Mouse (Mus musculus) gastrocnemius, adult 2 months (tissue): ENCODE results near the gene Sult6b2. TPM values are rescaled to one million over a fixed set of nuclear protein-coding genes. Genes with fewer than 3 reads are reported as not detected.

ENCODE experiments used
- DNase-seq: peaks from one replicate; pipeline ENCODE4 v3.0.0; 2022
- H3K27ac ChIP-seq: fragments of 200-600 bp; 2 replicates; pipeline ENCODE4 v1.8.1; 2022; ENCODE audit warnings: mild to moderate bottlenecking
- H3K4me3 ChIP-seq: fragments of 200-600 bp; 2 replicates; pipeline ENCODE4 v1.8.1; 2022; ENCODE audit warnings: mild to moderate bottlenecking, moderate library complexity
- CTCF ChIP-seq: fragments of 200-600 bp; IDR thresholded peaks from 2 replicates; pipeline ENCODE4 v1.8.1; 2022; ENCODE audit warnings: antibody characterized with exemption, mild to moderate bottlenecking, moderate library complexity
- intact Hi-C: fragments of 180-260 bp; cut with DNase I; formaldehyde crosslinking; loops from one replicate; pipeline ENCODE4 v1.15.1; 2025
- total RNA-seq, 2 experiments: library from RNA; stranded (reverse); gene quantifications; 2 replicates each; pipeline ENCODE4 v1.2.3; 2021

Sult6b2 gene
- total RNA-seq, 2 experiments from 2014 or later = not detected

GRCm38 (mm10) chr6:142757976-142758375 lies 46.3 kb downstream of the Sult6b2 start:
- TF ChIP-seq CTCF = no peak
- H3K4me3 ChIP-seq = peak overlapping the region; percentile 94
- peak overlapping the region; percentile 87 for H3K27ac ChIP-seq
- intact Hi-C loops = loop anchor here (5.0 kb wide), 1 partner anchor 371 kb away; the partner anchor contains the start of genes Golt1b and Recql
- DNase-seq = no peak

- intact Hi-C loops = loop anchor here (5.0 kb wide), 1 partner anchor 370 kb away; the partner anchor contains the start of genes Golt1b and Recql
- TF ChIP-seq CTCF = no peak
- peak overlapping the region; percentile 87 for H3K27ac ChIP-seq
- H3K4me3 ChIP-seq = peak overlapping the region; percentile 94
- no peak for DNase-seq
Measured at GRCm38 (mm10) chr6:142757334-142757965, 46.9 kb downstream of the Sult6b2 start.

- intact Hi-C loops = loop anchor here (5.0 kb wide), 1 partner anchor 369 kb away; the partner anchor contains the start of genes Golt1b and Recql
- peak within 1 kb of the TSS; percentile 94 for H3K4me3 ChIP-seq
- no peak for TF ChIP-seq CTCF
- DNase-seq = peak; percentile 92
- peak within 1 kb of the TSS; percentile 87 for H3K27ac ChIP-seq
Measured at GRCm38 (mm10) chr6:142756507-142757333, 47.6 kb downstream of the Sult6b2 start, which contains the start of gene Cmas. Gene Cmas, plus strand, starts transcription at chr6:142756686.

- DNase-seq = no peak
- Histone ChIP-seq H3K4me3 (0 out of 2 replicates have a peak overlapping the region, but pooled peaks have one; percentile 23), H3K27ac (no peak overlapping the region)
- TF ChIP-seq CTCF = no peak
- intact Hi-C loops = no loop called here
Measured at GRCm38 (mm10) chr6:142752331-142753246, 51.7 kb downstream of the Sult6b2 start.

- Histone ChIP-seq H3K4me3 (no peak overlapping the region), H3K27ac (no peak overlapping the region)
- DNase-seq = no peak
- TF ChIP-seq CTCF = no peak
- intact Hi-C loops = no loop called here
Measured at GRCm38 (mm10) chr6:142751365-142751764, 52.9 kb downstream of the Sult6b2 start.

GRCm38 (mm10) chr6:142748057-142748708 lies 56.1 kb downstream of the Sult6b2 start:
- TF ChIP-seq CTCF = no peak
- Histone ChIP-seq H3K27ac (no peak overlapping the region), H3K4me3 (no peak overlapping the region)
- DNase-seq = no peak
- intact Hi-C loops = no loop called here

GRCm38 (mm10) chr6:142747165-142747564 lies 57.1 kb downstream of the Sult6b2 start:
- intact Hi-C loops = no loop called here
- Histone ChIP-seq H3K27ac (no peak overlapping the region), H3K4me3 (no peak overlapping the region)
- no peak for DNase-seq
- TF ChIP-seq CTCF = no peak

GRCm38 (mm10) chr6:142746765-142747164 lies 57.5 kb downstream of the Sult6b2 start:
- DNase-seq = no peak
- Histone ChIP-seq H3K27ac (0 out of 2 replicates have a peak overlapping the region, but pooled peaks have one; percentile 20), H3K4me3 (no peak overlapping the region)
- no peak for TF ChIP-seq CTCF
- intact Hi-C loops = no loop called here

- intact Hi-C loops = no loop called here
- H3K27ac ChIP-seq = no peak overlapping the region
- no peak overlapping the region for H3K4me3 ChIP-seq
- no peak for DNase-seq
- TF ChIP-seq CTCF = no peak
Measured at GRCm38 (mm10) chr6:142745484-142745883, 58.8 kb downstream of the Sult6b2 start.

- intact Hi-C loops = no loop called here
- no peak overlapping the region for H3K27ac ChIP-seq
- no peak for TF ChIP-seq CTCF
Measured at GRCm38 (mm10) chr6:142743193-142743592, 61.1 kb downstream of the Sult6b2 start.

GRCm38 (mm10) chr6:142741763-142742162 lies 62.5 kb downstream of the Sult6b2 start:
- intact Hi-C loops = no loop called here
- no peak overlapping the region for H3K4me3 ChIP-seq
- no peak overlapping the region for H3K27ac ChIP-seq
- no peak for DNase-seq
- TF ChIP-seq CTCF = no peak

More at GRCm38 (mm10) chr6:142743193-142743592, 61.1 kb downstream of the Sult6b2 start:
- DNase-seq = no peak
- H3K4me3 ChIP-seq = no peak overlapping the region

GRCm38 (mm10) chr6:142738637-142739036 lies 65.7 kb downstream of the Sult6b2 start:
- H3K4me3 ChIP-seq = no peak overlapping the region
- intact Hi-C loops = no loop called here
- no peak for DNase-seq
- no peak overlapping the region for H3K27ac ChIP-seq
- no peak for TF ChIP-seq CTCF
